ENCODE assay signal across 8 mouse cellular contexts in genomic region chr2:180042256-180042857, GRCm38 (mm10). TPM values are rescaled to one million over a fixed set of nuclear protein-coding genes. Genes with fewer than 3 reads are reported as not detected.
DNase-seq lines count a peak whose midpoint lies in the region; ATAC-seq and TF ChIP-seq lines count a peak whose summit lies in the region.

TSS of gene Psma7 (minus strand) at chr2:180042433.
TSS of gene Ss18l1 (plus strand) at chr2:180042509.

- H3K27me3 ChIP-seq in forebrain, embryonic 15.5 days: no peaks in the 10 kb centered on the region
- H3K27me3 ChIP-seq in neural tube, embryonic 15.5 days (replicated peaks): no peaks in the 10 kb centered on the region

- under 1% methylated on average over 77 of the region's 78 CpGs for WGBS in forebrain, embryonic 15.5 days
- under 1% methylated on average over 78 of the region's 78 CpGs for WGBS in lung, adult 2 months
- under 1% methylated on average over 73 of the region's 78 CpGs for WGBS in neural tube, embryonic 15.5 days

- intact Hi-C loops in heart, postnatal 14 days (cut with DNase I): loop anchor here (2.0 kb wide), 1 partner anchor 66 kb away; the partner anchor contains the start of gene Taf4

- peaks cover 0 to 5% of the 10 kb centered on the region in 2 experiments; a peak in 1 of 4 replicates for H3K4me1 ChIP-seq in ES-E14 (ENCODE audit: control insufficient read depth in 2 of 2, insufficient read depth in 2 of 2, low read length in 2 of 2, poor library complexity in 1 of 2)
- peaks cover 52% of the 10 kb centered on the region for H3K4me1 ChIP-seq in forebrain, embryonic 15.5 days
- H3K4me1 ChIP-seq in lung, adult 2 months (ENCODE audit: control insufficient read depth, insufficient read depth, low read length): peaks cover 5% of the 10 kb centered on the region
- peaks cover 50% of the 10 kb centered on the region for H3K4me1 ChIP-seq in neural tube, embryonic 15.5 days

- H3K9me3 ChIP-seq in ES-E14 (ENCODE audit: control insufficient read depth, insufficient read depth, low read depth, low read length): no peaks in the 10 kb centered on the region
- H3K9me3 ChIP-seq in forebrain, embryonic 15.5 days: no peaks in the 10 kb centered on the region
- H3K9me3 ChIP-seq in neural tube, embryonic 15.5 days (replicated peaks): no peaks in the 10 kb centered on the region

- H3K27ac ChIP-seq in ES-E14 (ENCODE audit: insufficient read depth, low read depth, low read length, poor library complexity, severe bottlenecking): peak within 1 kb of the TSS; percentile 84
- H3K27ac ChIP-seq in forebrain, embryonic 15.5 days (replicated peaks): peak within 1 kb of the TSS; percentile 96
- peak within 1 kb of the TSS; percentile 98 for H3K27ac ChIP-seq in neural tube, embryonic 15.5 days (replicated peaks)

- H3K4me2 ChIP-seq in forebrain, embryonic 15.5 days (replicated peaks): peak within 1 kb of the TSS; percentile 76
- H3K4me2 ChIP-seq in neural tube, embryonic 15.5 days: peak within 1 kb of the TSS; percentile 83

- DNase-seq in ES-E14 (ENCODE audit: low read depth, low spot score): peak; percentile 73
- peak; percentile 88 for DNase-seq in cerebellum, adult 11 months
- DNase-seq in heart, postnatal 14 days: peak; percentile 93
- DNase-seq in layer of hippocampus, adult 18-20 months (ENCODE audit: low spot score in 2 of 2): peak; percentile 87 to 90
- DNase-seq in lung, adult 2 months: peak; percentile 86
- DNase-seq in testis, postnatal 14 days (ENCODE audit: low spot score): peak; percentile 88

- TF ChIP-seq POLR2A in lung, adult 2 months (IDR thresholded peaks at IDR 0.05; ENCODE audit: borderline replicate concordance, extremely low read depth, low read depth, low read length): peak; percentile 82; the same call in 1 of the 2 replicates

- TF ChIP-seq CTCF in lung, adult 2 months (IDR thresholded peaks at IDR 0.05; ENCODE audit: insufficient read depth, low read length): no peak

- H3K36me3 ChIP-seq in ES-E14 (ENCODE audit: control insufficient read depth, insufficient read depth, low read length, poor library complexity, severe bottlenecking): peaks cover 18% of the 10 kb centered on the region
- peaks cover 18% of the 10 kb centered on the region for H3K36me3 ChIP-seq in forebrain, embryonic 15.5 days
- peaks cover 22% of the 10 kb centered on the region for H3K36me3 ChIP-seq in neural tube, embryonic 15.5 days

- H3K9ac ChIP-seq in ES-E14 (ENCODE audit: insufficient read depth, low read depth, low read length, poor library complexity, severe bottlenecking): peak within 1 kb of the TSS; percentile 95
- H3K9ac ChIP-seq in forebrain, embryonic 15.5 days (replicated peaks): peak within 1 kb of the TSS; percentile 95
- H3K9ac ChIP-seq in neural tube, embryonic 15.5 days (replicated peaks): peak within 1 kb of the TSS; percentile 97

- in situ Hi-C loops in ES-E14 (cut with MboI; ENCODE audit: low sequenced_read_pairs in 2 of 2, unreplicated experiment in 2 of 2): loop anchor here in 1 of 2 experiments (10.0 kb wide), 1 partner anchor 128 kb away; no protein-coding TSS in a partner anchor

- peak; percentile 96 for ATAC-seq in forebrain, embryonic 15.5 days (replicated peaks)
- ATAC-seq in neural tube, embryonic 15.5 days (ENCODE audit: low FRiP score): peak; percentile 96

- H3K4me3 ChIP-seq in ES-E14 (ENCODE audit: insufficient read depth in 1 of 2, low read depth in 1 of 2, low read length in 2 of 2, poor library complexity in 1 of 2, severe bottlenecking in 1 of 2): peak within 1 kb of the TSS; percentile 89 to 96
- H3K4me3 ChIP-seq in forebrain, embryonic 15.5 days: peak within 1 kb of the TSS; percentile 97
- peak within 1 kb of the TSS; percentile 98 for H3K4me3 ChIP-seq in lung, adult 2 months (replicated peaks; ENCODE audit: extremely low read depth, low read depth, low read length)
- peak within 1 kb of the TSS; percentile 98 for H3K4me3 ChIP-seq in neural tube, embryonic 15.5 days (replicated peaks)

TF ChIP-seq in ES-E14, 5 proteins besides CTCF, POLR2A, EP300 and RAD21:
- TF ChIP-seq CHD2 (IDR thresholded peaks at IDR 0.05; ENCODE audit: low read depth, low read length) (no peak), MAFK (IDR thresholded peaks at IDR 0.05; ENCODE audit: insufficient read depth, low read depth, low read length) (no peak), ZNF384 (IDR thresholded peaks at IDR 0.05; ENCODE audit: low read depth, low read length) (no peak), HCFC1 (IDR thresholded peaks at IDR 0.05; ENCODE audit: borderline replicate concordance, insufficient read depth, low read length) (0 out of 2 replicates have a peak, but pooled peaks have one; percentile 4), ZC3H11A (IDR thresholded peaks at IDR 0.05; ENCODE audit: borderline replicate concordance, low read depth, low read length) (no peak)

RNA-seq across cellular contexts. Expression of gene Psma7, which starts in this region (rescaled TPM):
- total RNA-seq in ES-E14 (2012; rRNA removed): 364 and 381 TPM in 2 replicates
- 541 and 580 TPM in 2 replicates for polyA plus RNA-seq in forebrain, embryonic 15.5 days (2015; fragmentation: Nextera tagmentation; extraction: Ambion mirVana)
- 100 to 1,000 TPM; 167 to 177 TPM for total RNA-seq in heart, postnatal 14 days (2021)
- total RNA-seq in layer of hippocampus, adult 18-20 months (2021): 100 to 1,000 TPM; 163 to 171 TPM
- 98.3 and 115 TPM in 2 replicates for polyA plus RNA-seq in lung, adult 2 months (2012; rRNA removed)
- 561 and 578 TPM in 2 replicates for polyA plus RNA-seq in neural tube, embryonic 15.5 days (2015; fragmentation: Nextera tagmentation; extraction: Ambion mirVana)

RNA-seq across cellular contexts. Expression of gene Ss18l1, which starts in this region (rescaled TPM):
- total RNA-seq in ES-E14 (2012; rRNA removed): 4.9 and 5.8 TPM in 2 replicates
- polyA plus RNA-seq in forebrain, embryonic 15.5 days (2015; fragmentation: Nextera tagmentation; extraction: Ambion mirVana): 57.5 and 59.5 TPM in 2 replicates
- 1 to 10 TPM; 2.9 to 3.3 TPM for total RNA-seq in heart, postnatal 14 days (2021)
- 10 to 100 TPM; 45.3 to 45.8 TPM for total RNA-seq in layer of hippocampus, adult 18-20 months (2021)
- 7.1 and 7.4 TPM in 2 replicates for polyA plus RNA-seq in lung, adult 2 months (2012; rRNA removed)
- 43.2 and 49.9 TPM in 2 replicates for polyA plus RNA-seq in neural tube, embryonic 15.5 days (2015; fragmentation: Nextera tagmentation; extraction: Ambion mirVana)

Comparison
In these comparisons a context has a peak if more than half of its experiments do, and no peak if none do; other contexts are left out.
1. Peak in every context shown above with its lines: DNase-seq, ATAC-seq, H3K4me3 ChIP-seq and H3K27ac ChIP-seq.